Mouse (Mus musculus) layer of hippocampus, postnatal 10 days (tissue): ENCODE measurements around the gene Slc1a4. TPM values are rescaled to one million over a fixed set of nuclear protein-coding genes. Genes with fewer than 3 reads are reported as not detected.
A peak's percentile ranks its signal among the peaks of the same experiment; 100 is the strongest.

ENCODE experiments used
- DNase-seq, 2 experiments: peaks; one replicate each; pipeline ENCODE4 v3.0.0; 2021; ENCODE audit warnings: low spot score in 2 of 2
- long read RNA-seq: library from polyadenylated mRNA; stranded (forward); transcript quantifications from one replicate; pipeline ENCODE4 v2.0.0, GENCODE M21; 2023
- total RNA-seq, 2 experiments: library from RNA; stranded (reverse); gene quantifications; 2 replicates each; pipeline ENCODE4 v1.2.3; 2021

Gene Slc1a4
- 10 to 100 TPM; 78.9 to 81.1 TPM for total RNA-seq
- long read RNA-seq, transcript Slc1a4-202 (8 exons, 3,926 nt): major isoform, 38 of 52 reads
- long read RNA-seq, partial matches to known transcripts: 2 of 52 reads
- long read RNA-seq, other reads (novel, unspliced or antisense): 12 of 52 reads

DNA sequence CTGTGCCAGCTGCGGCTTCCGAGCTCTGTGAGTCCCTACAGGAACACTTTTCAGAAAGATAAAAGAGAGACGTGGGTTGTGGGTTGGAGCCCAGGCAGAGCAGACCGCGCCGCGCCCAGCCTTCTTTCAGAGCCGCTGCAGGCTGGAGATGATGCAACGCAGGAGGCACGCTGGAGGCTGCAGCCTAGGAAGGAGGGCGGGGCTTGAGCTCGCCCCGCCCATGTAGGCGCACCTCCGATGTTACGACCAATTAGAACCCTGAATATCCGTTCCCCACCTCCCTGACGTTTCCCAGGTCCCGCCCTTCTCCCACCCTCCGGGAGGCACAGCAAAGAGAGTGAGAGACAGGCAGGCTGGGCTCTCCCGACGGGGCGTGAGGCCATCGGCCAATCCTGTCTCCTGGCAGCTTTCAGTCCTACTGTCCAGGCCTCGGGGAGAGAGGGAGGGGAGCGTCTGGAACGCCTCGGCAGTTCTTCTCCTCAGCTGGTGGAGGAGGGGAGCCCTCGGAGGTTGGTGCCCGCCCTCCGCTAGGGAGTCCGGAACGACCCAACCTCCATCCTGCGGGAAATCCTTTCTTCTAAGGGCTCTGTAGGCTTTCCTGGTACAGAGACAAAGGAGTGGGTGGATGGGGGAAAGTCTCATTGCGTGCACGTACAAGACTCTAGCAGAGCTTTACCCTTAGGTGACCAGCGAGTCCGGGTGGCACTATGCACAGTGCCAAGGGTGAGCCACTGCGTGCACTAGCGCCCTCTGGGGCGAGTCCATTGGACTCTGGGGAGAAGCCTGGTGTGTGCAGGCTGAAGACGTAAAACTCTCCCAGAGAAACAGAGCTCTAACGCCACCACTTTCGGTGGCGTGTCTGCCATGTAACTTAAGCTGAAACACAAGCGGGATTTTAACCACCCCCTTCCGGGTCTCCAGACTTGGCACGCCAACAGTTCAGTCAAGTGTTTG, at the start of gene Slc1a4:
Gene Slc1a4, minus strand, starts transcription at position 153 of the 954 bp plus-strand sequence.
- peak; percentile 88 to 92 for DNase-seq

DNA sequence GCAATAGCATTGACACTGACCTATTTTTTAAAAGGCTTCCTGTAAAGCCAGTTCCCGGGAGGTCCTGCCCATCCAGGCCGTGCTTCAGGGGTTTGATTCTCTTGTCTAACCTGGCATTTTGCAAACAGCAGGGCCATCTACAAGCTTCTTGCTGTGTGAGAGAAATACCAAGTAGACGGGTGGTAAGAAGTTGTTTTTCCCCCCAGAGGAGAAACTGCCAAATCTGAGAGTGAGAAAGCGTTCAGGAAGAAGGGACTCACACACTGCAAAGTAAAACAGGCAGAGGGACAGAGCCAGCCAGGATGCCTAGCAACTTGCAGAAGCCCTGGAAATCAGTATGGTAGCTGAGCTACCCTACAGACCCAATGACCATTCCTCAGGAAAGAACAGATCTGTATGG, 47.6 kb upstream of the Slc1a4 start:
- DNase-seq: no peak

DNA sequence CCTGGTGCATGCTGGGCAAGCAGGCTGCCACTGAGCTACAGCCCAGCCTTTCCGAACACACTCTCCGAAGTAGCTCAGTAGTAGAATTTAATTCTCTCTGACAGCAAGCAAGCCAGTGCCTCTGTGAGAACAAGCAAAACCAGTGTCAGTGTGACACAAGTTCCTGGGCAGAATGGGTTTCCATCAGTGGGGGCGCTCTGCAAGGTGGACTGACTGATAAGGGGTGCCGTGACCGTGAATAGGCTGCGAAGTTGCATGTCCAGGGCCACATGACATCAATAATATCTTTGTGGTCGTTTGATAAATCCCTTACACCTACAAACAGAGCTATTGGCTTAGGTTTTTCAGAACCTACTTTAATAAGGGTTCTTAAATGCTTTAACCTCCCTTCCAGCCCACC, 44.1 kb upstream of the Slc1a4 start:
- no peak for DNase-seq

DNA sequence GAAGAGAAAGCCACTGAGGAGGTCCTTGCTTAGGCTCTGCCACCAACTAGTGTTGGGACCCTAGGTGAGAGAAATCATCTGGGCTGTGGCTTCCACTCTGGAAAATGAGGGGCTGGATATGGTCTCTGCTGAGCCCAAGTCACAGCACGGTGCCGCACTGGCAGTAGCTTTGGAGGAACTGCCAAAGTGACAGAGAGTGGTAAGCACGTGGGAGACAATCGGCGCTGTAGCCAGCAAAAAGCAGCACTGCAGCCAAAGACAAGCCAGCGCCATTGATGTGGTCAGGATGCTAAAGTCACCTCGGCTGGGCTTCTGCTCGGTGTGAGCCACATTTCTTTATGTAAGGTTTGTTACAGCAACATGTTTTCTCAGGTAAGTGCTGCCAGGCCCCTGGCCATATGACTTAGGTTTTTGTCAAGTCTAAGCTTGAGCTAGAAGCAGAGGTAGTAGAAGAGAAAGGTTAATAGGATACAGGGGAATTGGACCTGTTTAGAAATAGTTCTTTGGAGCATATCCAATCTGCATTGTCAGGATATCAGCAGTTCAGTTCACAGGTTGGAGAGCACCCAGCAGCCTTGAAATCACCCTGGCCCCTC, 40.2 kb upstream of the Slc1a4 start:
- peak; percentile 52 to 59 for DNase-seq

DNA sequence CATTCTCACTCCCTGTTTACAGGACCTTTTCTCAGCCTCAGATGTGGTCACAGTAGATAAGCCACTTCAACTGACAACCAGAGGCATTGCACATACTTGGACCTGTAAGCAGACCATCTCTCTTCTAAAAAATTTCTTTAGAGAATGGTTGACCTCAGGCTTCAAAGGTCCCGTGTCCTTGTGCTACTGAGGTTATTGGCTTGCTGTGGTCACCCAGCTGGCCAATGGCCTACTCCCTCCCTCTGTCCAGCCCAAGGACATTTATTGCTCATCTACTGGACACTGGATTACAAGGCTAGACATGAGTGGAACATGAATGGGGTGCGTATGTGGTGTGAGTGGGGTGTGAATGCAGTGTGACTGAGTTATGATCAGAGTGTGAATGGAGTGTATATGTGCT, 38.0 kb upstream of the Slc1a4 start:
- no peak for DNase-seq

DNA sequence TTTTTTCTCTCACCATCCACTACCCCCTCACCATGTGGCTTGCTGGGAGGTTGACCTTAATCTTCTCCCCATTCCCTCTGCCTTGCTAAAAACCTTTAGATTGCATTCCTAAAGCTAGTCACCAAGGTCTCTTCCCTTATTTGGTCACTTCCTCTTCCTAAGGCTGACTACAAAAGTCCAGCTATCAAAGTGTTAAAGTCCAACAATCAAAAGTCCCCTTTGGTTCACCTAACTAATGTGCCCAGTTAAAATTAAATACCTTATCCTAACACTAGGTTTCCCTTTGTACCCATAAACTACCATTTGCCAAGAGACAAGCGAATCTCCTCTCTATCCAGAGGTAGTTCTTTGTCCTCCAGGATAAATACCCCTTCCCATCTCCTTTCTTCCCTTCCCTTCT, 33.9 kb upstream of the Slc1a4 start:
- no peak for DNase-seq

DNA sequence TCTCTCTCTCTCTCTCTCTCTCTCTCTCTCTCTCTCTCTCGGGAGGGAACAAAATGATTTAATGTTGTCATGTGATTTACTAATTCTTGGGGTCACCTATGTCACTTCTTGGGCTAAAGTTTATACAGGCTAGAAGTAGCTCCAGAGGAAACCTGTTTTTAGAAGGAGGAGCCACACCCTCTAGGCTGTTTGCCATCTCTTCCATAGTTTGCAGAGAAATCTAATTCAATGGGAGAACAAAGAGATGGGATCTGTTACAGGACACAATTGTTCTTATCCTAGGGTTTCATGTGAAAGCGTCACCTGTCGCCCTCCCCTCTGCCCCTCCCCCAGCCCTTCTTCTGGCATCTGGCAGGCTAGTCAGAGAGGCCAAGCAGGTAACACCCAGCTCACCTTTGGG, 28.8 kb upstream of the Slc1a4 start:
- DNase-seq: no peak

DNA sequence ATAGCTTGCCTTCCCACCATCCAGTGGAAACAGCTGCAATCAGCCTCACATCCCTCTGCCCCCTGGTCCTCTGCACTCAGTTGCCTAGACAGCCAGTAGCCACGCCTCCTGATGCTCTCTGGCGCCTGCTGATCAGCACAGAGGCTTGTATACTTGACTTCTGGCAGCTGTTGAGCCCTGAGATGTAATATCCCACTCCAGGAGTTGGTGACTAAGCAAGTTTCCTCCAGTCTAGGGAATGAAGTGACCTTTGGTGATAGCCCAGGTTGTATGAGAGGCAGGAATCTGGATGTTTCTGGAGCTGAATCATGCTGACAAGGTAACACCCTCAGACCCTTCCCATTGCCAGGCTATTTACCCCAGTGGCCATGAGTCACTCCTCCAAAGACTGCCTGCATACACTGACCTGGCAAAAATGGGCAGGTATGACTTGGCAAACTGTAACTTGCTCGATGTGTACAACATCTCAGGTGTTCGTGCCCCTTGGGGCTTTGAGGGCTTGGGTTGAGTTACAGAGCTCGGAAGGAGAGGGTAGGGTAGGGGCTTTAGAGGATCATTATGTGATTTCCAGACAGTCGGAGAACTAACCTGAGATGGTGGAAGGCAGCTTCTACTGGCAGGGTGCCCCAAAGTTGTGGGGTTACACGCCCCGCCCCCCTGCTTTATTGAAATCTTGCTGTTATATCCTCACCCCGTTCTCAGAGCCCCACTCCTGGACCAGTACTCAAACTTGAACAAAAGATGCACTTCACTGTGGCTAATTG, 25.4 kb upstream of the Slc1a4 start:
- no peak for DNase-seq

DNA sequence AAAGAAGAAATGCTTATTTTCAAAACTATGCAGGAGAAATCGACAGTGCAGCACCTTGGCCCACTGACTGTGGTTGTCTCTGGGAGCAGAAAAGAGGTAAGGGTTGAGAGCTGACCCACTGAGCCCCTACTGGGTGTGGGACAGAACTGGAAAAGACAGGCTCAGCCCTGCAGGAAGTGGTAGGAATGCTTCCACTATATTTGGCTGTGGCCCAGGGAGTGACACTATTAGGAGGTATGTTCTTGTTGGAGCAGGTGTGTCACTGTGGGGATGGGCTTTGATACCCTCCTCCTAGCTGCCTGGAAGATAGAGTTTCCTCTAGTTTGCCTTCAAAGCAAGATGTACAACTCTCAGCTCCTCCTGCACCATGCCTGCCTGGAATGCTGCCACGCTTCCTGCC, 16.0 kb upstream of the Slc1a4 start:
- no peak for DNase-seq

DNA sequence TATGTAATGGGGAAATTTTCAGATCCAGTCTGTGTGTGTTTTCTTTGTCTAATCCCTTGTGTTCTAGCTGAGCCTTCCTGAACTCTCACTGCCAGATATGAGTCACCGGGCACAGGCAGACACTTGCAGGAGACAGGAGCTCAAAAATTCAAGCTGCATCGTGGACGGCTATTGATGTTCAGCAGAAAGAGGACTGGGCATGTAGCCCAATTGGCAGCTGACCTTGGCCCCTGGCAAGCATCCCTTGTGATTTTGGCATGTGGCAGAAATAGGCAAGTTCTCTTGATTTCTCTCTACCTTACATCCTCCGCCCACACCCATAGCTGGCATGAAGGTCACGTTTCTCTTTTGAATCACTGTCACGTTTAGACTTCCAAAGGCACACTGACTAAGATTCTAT, 15.0 kb upstream of the Slc1a4 start:
- DNase-seq: peak; percentile 82 to 89

DNA sequence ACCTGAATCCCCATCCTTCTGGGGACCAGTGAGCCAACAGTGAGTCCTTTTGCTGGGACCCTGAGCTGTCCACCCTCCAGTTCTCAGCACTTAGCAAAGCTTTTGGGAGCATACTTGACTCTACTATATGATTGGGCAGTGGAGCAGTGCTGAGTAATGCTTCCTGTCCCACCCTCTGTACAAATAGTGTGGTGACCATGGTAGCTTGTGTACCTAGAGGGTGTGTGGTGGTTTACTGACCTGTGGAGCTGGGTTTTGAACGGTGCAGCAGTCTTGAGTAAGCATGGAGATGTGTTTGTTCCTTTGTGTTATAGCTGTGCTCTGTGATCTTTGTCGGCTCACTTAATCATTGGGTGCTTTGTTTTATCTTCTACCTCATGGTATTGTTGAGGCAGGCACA, 13.9 kb upstream of the Slc1a4 start:
- no peak for DNase-seq

DNA sequence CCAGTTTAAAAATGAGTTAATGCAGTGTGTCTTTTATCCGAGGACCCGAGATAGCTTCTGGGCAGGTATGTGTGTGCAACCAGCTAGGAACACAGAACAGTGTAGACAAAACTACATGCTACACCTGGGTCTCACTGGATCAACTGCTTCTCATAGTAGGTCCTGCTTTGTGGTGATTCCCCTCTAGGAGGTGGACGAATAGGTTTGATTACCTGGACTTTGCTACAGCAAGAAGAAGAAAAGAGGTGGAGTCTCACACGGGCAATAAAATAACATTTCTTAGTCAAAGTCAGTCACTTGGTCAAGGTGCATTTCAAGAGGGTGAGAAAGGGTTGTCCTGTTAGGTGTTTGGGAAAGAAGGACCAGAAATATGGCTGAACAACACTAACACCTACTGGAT, 11.4 kb upstream of the Slc1a4 start:
- no peak for DNase-seq

DNA sequence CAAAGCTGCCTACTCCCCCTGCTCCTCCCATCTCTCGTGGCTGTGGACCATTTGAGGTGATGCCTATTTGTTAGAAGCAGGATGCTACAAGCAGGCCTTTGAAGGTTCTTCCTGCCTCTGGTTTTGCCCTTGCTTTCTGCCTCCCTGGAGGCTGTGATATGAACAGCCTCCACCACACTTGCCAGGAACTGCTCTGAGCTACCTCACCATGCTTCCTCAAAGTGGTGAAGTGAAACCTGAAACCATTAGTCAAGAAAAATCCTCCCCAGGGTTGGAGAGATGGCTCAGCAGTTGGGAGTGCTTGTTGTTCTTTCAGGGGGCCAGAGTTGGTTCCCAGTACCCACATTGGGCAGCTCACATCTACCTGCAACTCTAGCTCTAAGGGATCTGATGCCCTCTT, 9.1 kb upstream of the Slc1a4 start:
- DNase-seq: no peak

DNA sequence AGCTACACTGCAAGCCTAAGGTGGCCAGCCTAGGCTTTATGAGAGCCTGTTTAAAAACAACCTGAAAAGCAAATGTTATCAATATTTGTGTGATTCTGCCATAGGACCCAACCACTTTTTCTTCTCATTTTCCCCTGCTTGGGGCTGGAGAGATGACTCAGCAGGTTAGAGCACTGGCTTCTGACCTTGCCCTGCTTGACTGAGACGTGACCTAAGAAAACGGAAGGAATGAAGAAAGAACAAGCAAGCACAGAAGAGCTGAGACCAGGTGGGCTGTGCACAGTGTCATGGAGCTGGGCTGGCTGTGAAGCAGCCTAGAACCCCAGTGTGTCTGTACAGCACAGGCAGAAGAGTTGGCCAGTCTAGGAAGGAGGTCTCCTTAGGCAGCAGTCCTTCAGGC, 6.2 kb upstream of the Slc1a4 start:
- DNase-seq: no peak

DNA sequence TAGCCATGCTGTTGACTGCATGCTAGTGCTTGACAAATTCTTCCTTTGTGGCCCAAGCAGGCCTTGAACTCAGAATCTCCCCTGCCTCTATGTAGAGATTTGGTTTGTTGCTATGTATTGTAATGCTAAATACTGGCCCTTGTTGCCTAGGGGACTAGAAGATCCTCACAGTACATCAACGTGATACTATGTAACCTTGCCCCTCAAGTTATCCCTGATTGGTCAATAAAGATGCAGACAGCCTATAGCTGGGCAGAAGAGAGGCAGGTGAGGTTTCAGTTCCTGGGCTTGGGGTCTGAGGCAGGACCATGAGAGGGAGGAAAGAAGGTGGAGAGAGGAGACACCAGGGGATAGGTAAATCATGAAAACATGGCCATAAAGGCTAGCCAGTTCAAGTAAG, 1.8 kb upstream of the Slc1a4 start:
- no peak for DNase-seq

DNA sequence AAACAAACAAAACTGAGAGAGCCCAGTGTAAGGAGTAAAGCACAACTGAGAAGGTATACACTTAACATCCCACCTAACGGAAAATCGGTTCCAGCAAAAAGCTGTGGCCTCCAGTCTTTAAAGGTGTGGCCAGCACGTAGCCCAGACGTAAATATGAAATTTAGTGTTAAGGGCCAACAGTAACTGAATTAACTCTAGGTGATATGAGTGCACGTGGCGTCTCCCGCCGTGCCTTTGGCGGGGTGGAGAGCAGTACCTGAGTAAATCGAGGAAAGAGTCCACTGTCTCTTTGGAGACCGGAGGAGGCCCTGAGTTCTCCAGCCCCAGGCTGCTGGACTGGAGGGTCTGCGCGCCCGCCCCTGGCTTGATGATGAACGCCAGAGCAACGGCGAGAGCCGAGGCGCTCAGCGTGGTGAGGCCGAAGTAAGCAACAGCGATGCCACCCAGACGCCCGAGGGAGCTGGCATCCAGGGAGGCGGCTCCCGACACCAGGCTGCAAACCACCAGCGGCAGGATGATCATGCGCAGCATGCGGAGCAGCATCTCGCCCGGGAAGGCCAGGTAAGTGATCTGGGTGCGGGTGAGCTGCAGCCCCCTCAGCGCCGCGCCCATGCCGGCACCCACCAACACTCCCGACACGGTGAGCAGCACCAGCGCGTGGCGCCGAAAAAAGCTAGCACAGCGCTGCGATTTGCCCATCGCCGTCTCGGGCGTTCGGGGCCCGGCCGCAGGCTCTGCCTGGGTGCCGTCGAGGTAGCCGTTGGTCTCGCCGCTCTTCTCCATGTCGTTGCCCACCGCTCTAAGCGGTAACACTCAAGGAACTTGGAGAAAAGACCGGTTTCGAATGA, 599 bp downstream of the Slc1a4 start:
- DNase-seq: peak; percentile 58 to 68

DNA sequence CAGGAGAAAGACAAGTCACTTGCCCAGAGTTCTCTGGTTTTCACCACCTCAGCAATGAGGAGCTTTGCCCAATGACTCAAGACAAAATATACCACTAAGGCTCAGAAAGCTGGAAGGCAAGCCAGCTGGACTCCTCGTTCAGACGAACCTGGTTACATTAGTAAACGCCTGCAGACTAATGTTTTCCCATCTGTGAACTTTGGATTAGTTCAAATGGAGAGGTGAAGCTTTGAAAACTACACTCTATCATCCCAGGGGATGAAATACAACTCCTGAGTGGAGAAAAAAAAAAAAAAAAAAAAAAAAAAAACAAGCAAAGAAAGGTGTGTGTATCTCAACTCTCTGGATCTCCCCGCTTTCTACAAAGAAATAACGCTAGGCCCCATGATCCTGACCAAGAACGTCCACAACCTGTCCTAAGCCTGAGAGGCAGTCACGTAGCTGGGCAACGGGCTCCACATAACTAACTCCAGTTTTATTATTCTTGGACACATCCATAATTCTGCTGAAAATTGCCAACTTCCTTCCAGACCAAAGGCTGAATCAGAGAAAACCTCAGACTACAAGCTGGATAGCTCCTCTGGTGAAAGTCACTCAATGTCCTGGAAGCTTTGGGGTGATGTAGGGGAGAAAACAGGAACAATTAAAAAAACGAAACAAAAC, 1.4 kb downstream of the Slc1a4 start:
- DNase-seq: no peak

DNA sequence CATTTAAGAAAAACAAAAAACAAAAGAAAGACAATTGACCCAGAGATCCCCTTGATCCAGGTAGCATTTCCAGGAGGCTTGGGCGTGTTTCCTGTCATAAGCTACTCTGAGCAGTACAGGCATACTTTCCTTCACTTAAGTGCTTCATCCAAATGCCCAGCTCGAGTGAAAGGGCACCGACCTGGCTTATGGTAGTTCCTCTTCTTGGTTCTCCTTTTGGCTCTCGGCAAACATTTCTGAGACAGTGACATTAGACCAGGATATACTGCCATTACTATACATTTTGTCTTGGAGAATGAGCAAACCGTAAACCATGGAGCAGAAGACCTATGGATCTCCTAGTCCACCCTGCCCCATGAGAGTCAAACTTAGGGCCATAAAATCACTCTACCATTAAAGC, 2.8 kb downstream of the Slc1a4 start:
- DNase-seq: no peak

DNA sequence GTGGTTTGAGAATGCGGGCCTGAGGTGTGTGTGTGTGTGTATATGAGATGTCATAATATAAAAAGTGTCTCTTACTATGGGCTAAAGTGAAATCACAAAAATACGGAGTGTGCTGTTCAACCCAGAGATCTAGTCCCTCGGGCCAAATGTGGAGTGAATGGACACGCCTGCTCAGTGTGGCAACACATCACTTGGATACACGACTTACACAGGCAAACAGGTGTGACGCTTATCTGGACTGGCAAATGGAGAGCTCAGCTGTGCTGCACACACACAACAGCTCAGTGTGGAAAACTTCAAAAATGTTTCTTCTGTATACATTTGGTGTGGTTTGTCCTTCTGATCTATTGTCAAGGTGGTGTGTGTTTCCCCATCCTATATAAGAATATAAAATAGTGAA, 3.7 kb downstream of the Slc1a4 start:
- no peak for DNase-seq

DNA sequence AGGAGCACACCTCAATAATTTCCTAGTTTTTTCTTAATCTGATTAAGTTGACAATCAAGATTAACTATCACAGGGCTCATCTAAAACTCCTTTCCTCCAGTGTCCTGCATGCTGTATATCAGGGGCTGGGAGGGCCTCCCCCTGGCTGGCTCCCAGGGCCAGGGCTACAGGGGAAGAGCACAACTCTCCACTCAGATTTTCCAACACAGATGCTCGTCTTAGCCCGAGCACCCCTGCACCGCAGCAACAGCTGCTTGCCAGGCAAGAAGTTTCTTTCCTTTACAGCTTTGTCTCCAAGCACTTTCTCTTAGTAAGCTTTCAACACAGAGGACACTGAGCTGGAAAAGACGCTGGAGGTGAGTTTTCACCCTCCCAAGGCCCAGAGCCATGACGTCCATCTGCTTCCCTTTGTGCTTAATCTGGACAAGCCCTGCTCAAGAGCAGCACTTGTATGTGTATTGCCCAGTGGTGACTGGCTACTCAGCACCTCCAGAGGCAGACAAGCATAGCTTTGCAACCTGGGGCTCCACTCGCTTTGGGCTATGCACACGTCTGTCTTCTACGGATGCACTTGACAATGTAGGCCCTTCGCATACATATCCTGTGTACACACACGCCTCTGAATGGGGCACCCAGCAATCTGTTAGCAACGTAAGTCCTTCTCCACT, 6.1 kb downstream of the Slc1a4 start:
- no peak for DNase-seq
